Mouse (Mus musculus) left cerebral cortex, postnatal 14 days (tissue): ENCODE data around the gene Zfp784. TPM values are rescaled to one million over a fixed set of nuclear protein-coding genes. Genes with fewer than 3 reads are reported as not detected.
A peak's percentile ranks its signal among the peaks of the same experiment; 100 is the strongest.
"Not testable (repeated sequence)": the region's sequence is repeated elsewhere in the genome, so short reads cannot be mapped to it uniquely, and the experiment has no call there.

ENCODE experiments used
- DNase-seq, 2 experiments: peaks; one replicate each; pipeline ENCODE4 v3.0.0; 2021 to 2022; ENCODE audit warnings: low spot score in 2 of 2, mixed read lengths in 1 of 2
- intact Hi-C: fragments of 180-260 bp; cut with DNase I; formaldehyde crosslinking; loops from one replicate; pipeline ENCODE4 v1.15.1; 2025
- total RNA-seq, 2 experiments: library from RNA; stranded (reverse); gene quantifications; 2 replicates each; pipeline ENCODE4 v1.2.3; 2021

The Zfp784 gene
- total RNA-seq, 2 experiments from 2014 or later: 5.4 TPM

- DNase-seq: no peak
- intact Hi-C loops: no loop called here
These were observed 2.6 kb downstream of the Zfp784 start for GRCm38 (mm10) chr7:5035628-5036027.

- intact Hi-C loops: no loop called here
- DNase-seq: no peak
These were observed 4.4 kb downstream of the Zfp784 start, which contains the start of gene 4632433K11Rik for GRCm38 (mm10) chr7:5033818-5034217. Gene 4632433K11Rik, plus strand, starts transcription at chr7:5034118.

GRCm38 (mm10) chr7:5031496-5031895, 6.8 kb downstream of the Zfp784 start:
- DNase-seq: no peak
- intact Hi-C loops: no loop called here

GRCm38 (mm10) chr7:5030554-5031275, 7.5 kb downstream of the Zfp784 start:
- intact Hi-C loops: no loop called here
- no peak for DNase-seq

- no peak for DNase-seq
These were observed 8.3 kb downstream of the Zfp784 start for GRCm38 (mm10) chr7:5029946-5030345.

GRCm38 (mm10) chr7:5029543-5029942, 8.7 kb downstream of the Zfp784 start:
- intact Hi-C loops: no loop called here
- DNase-seq: no peak

More at GRCm38 (mm10) chr7:5029946-5030345, 8.3 kb downstream of the Zfp784 start:
- intact Hi-C loops: no loop called here

GRCm38 (mm10) chr7:5021197-5021596, 17.0 kb downstream of the Zfp784 start:
- no peak for DNase-seq
- intact Hi-C loops: no loop called here

GRCm38 (mm10) chr7:5020685-5021084, 17.6 kb downstream of the Zfp784 start:
- intact Hi-C loops: no loop called here

GRCm38 (mm10) chr7:5020000-5020681, 18.1 kb downstream of the Zfp784 start, which contains the start of the genes Zfp865 and Ccdc106:
Gene Zfp865, plus strand, starts transcription at chr7:5020376.
Gene Ccdc106, plus strand, starts transcription at chr7:5020553.
- intact Hi-C loops: loop anchor here (5.0 kb wide), 1 partner anchor 37 kb away; no protein-coding TSS in a partner anchor

More at GRCm38 (mm10) chr7:5020685-5021084, 17.6 kb downstream of the Zfp784 start:
- no peak for DNase-seq

GRCm38 (mm10) chr7:5019576-5019975, 18.7 kb downstream of the Zfp784 start:
- DNase-seq: not testable (repeated sequence)

More at GRCm38 (mm10) chr7:5020000-5020681, 18.1 kb downstream of the Zfp784 start, which contains the start of the genes Zfp865 and Ccdc106:
- DNase-seq: peak; percentile 99 to 100

GRCm38 (mm10) chr7:5017931-5018330, 20.3 kb downstream of the Zfp784 start:
- DNase-seq: no peak
- intact Hi-C loops: loop anchor here (5.0 kb wide), 1 partner anchor 39 kb away; no protein-coding TSS in a partner anchor

More at GRCm38 (mm10) chr7:5019576-5019975, 18.7 kb downstream of the Zfp784 start:
- intact Hi-C loops: loop anchor here (5.0 kb wide), 1 partner anchor 38 kb away; no protein-coding TSS in a partner anchor

- intact Hi-C loops: loop anchor here (5.0 kb wide), 1 partner anchor 40 kb away; no protein-coding TSS in a partner anchor
- no peak for DNase-seq
These were observed 20.9 kb downstream of the Zfp784 start for GRCm38 (mm10) chr7:5017352-5017751.

GRCm38 (mm10) chr7:5016920-5017319, 21.3 kb downstream of the Zfp784 start:
- no peak for DNase-seq
- intact Hi-C loops: loop anchor here (5.0 kb wide), 1 partner anchor 40 kb away; no protein-coding TSS in a partner anchor

GRCm38 (mm10) chr7:5016057-5016456, 22.2 kb downstream of the Zfp784 start:
- intact Hi-C loops: loop anchor here (5.0 kb wide), 1 partner anchor 41 kb away; no protein-coding TSS in a partner anchor

GRCm38 (mm10) chr7:5015118-5016001, 22.9 kb downstream of the Zfp784 start, which contains the start of gene Gm44973:
Gene Gm44973, plus strand, starts transcription at chr7:5015496.
- intact Hi-C loops: loop anchor here (5.0 kb wide), 1 partner anchor 42 kb away; no protein-coding TSS in a partner anchor
- peak; percentile 90 to 96 for DNase-seq

More at GRCm38 (mm10) chr7:5016057-5016456, 22.2 kb downstream of the Zfp784 start:
- no peak for DNase-seq

GRCm38 (mm10) chr7:5014251-5015117, 23.8 kb downstream of the Zfp784 start, which contains the start of the genes Zfp524 and Fiz1:
Gene Zfp524, plus strand, starts transcription at chr7:5014415.
Gene Fiz1, minus strand, starts transcription at chr7:5014697.
- DNase-seq: peak; percentile 97 to 98
- intact Hi-C loops: loop anchor here (5.0 kb wide), 1 partner anchor 43 kb away; no protein-coding TSS in a partner anchor

- DNase-seq: no peak
- intact Hi-C loops: no loop called here
These were observed 25.3 kb downstream of the Zfp784 start for GRCm38 (mm10) chr7:5012681-5013513.
